Mouse (Mus musculus) midbrain, embryonic 12.5 days (tissue): Measurements from ENCODE around the gene Olr1. TPM values are rescaled to one million over a fixed set of nuclear protein-coding genes. Genes with fewer than 3 reads are reported as not detected.
A peak's percentile ranks its signal among the peaks of the same experiment; 100 is the strongest.

Experiments
- ATAC-seq: fragments of 200-750 bp; cut with Nextera tagmentation; 2 replicates; pipeline ENCODE4 v1.8.0; 2017; ENCODE audit warnings: low read depth, moderate TSS enrichment, moderate library complexity; ENCODE audit not compliant: low FRiP score
- H3K27ac ChIP-seq: fragments of 300-500 bp; sonication (generic); replicated peaks from 2 replicates; pipeline ENCODE4 v1.5.1; 2016; ENCODE audit warnings: mild to moderate bottlenecking
- H3K27me3 ChIP-seq: fragments of 300-500 bp; sonication (generic); 2 replicates; pipeline ENCODE4 v1.6.1; 2016; ENCODE audit warnings: mild to moderate bottlenecking
- H3K36me3 ChIP-seq: fragments of 300-500 bp; sonication (generic); 2 replicates; pipeline ENCODE4 v1.6.1; 2016
- H3K4me1 ChIP-seq: fragments of 300-500 bp; sonication (generic); 2 replicates; pipeline ENCODE4 v1.6.1; 2016
- H3K4me2 ChIP-seq: fragments of 300-500 bp; sonication (generic); replicated peaks from 2 replicates; pipeline ENCODE4 v1.6.1; 2016; ENCODE audit warnings: mild to moderate bottlenecking, moderate library complexity
- H3K4me3 ChIP-seq: fragments of 300-500 bp; sonication (generic); 2 replicates; pipeline ENCODE4 v1.5.1; 2016; ENCODE audit warnings: mild to moderate bottlenecking
- H3K9ac ChIP-seq: fragments of 300-500 bp; sonication (generic); replicated peaks from 2 replicates; pipeline ENCODE4 v1.6.1; 2016; ENCODE audit warnings: mild to moderate bottlenecking, moderate library complexity
- H3K9me3 ChIP-seq: fragments of 300-500 bp; sonication (generic); 2 replicates; pipeline ENCODE4 v1.6.1; 2016; ENCODE audit warnings: mild to moderate bottlenecking
- WGBS: fragments of 180-500 bp; shearing (Covaris S2); methylation state at CpG from one replicate; pipeline ENCODE4 v1.1.7; 2016; 5-methylcytosine and 5-hydroxymethylcytosine counted together
- polyA plus RNA-seq: library from polyadenylated mRNA; unstranded; fragments of >200 nt; fragmentation: Nextera tagmentation; extraction: Ambion mirVana; gene quantifications from 2 replicates; pipeline ENCODE4 v1.2.1, GENCODE M21; 2016

Olr1 gene
- polyA plus RNA-seq = 0.06 and 0.07 TPM in 2 replicates

DNA sequence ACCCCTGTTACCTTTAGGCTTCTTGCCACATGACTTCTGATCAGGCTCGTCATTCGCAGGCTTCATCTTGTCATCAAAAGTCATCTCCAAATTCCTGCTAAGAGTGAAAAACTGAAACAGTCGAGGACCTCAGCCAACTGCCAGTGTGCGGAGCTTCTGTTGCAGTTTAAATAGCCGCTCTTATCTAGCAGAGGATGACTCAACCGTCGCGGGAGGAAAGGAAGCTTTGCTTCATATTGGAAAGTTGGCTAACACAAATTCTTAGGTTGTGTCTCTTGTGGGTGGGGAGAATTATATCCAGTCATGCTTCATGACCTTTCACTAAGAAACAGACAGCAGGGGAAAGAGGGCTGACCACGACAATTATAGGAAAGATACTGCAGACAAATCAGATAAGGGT lies at the start of gene Olr1:
Gene Olr1, minus strand, starts transcription at position 142 of the 400 bp plus-strand sequence.
- WGBS = 88% methylated on average over 9 of the region's 9 CpGs
- H3K9me3 ChIP-seq = 0 out of 2 replicates have a peak, but pooled peaks cover 6% of the 10 kb centered on the region
- H3K4me1 ChIP-seq = no peaks in the 10 kb centered on the region
- no peaks in the 10 kb centered on the region for H3K36me3 ChIP-seq
- no peak within 1 kb of the TSS for H3K27ac ChIP-seq
- H3K4me2 ChIP-seq = no peak within 1 kb of the TSS
- no peak for ATAC-seq
- H3K9ac ChIP-seq = no peak within 1 kb of the TSS
- H3K27me3 ChIP-seq = no peaks in the 10 kb centered on the region
- H3K4me3 ChIP-seq = no peak within 1 kb of the TSS

DNA sequence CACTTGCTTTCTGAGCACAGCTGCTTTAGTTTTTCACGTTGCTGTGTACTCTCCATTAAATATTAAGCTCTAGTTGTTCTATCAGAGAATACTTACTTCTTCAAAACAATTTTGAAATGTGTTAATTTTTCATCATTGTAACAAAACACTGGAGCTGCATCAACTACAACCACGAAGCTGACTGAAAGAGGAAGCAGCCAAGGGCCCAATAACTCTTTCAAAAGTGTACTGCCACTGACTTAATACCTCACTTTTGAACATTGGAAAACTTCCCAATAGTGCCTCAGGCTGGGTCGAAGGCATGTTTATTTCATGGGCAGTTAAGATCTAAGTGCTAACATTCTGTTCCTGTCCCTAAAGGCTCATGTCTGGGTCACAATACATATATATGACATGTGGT lies 41.0 kb upstream of the Olr1 start:
- Histone ChIP-seq H3K27me3 (no peaks in the 10 kb centered on the region), H3K4me1 (no peaks in the 10 kb centered on the region), H3K4me2 (no peak overlapping the region), H3K9ac (no peak overlapping the region), H3K9me3 (no peaks in the 10 kb centered on the region), H3K4me3 (no peak overlapping the region), H3K27ac (no peak overlapping the region), H3K36me3 (no peaks in the 10 kb centered on the region)
- 77% methylated on average over 3 of the region's 3 CpGs for WGBS
- no peak for ATAC-seq

DNA sequence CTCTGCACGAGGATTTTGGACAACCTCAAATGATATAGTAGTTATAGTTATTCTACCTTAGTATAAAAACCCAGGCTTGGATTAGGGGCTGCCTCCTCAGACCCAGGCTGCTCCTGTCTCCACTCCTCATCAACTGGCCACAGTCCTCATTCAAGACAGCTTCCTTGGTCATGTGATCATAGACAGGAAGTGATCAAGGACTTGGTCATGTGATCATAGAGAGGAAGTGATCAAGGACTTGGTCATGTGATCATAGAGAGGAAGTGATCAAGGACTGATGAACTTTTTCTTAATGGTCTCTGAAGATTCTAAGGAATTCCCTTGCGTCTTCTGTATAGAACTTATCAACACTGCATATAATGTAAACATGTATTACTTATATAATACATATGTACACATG lies 40.3 kb upstream of the Olr1 start:
- 87% methylated on average over 2 of the region's 2 CpGs for WGBS
- ATAC-seq = no peak

DNA sequence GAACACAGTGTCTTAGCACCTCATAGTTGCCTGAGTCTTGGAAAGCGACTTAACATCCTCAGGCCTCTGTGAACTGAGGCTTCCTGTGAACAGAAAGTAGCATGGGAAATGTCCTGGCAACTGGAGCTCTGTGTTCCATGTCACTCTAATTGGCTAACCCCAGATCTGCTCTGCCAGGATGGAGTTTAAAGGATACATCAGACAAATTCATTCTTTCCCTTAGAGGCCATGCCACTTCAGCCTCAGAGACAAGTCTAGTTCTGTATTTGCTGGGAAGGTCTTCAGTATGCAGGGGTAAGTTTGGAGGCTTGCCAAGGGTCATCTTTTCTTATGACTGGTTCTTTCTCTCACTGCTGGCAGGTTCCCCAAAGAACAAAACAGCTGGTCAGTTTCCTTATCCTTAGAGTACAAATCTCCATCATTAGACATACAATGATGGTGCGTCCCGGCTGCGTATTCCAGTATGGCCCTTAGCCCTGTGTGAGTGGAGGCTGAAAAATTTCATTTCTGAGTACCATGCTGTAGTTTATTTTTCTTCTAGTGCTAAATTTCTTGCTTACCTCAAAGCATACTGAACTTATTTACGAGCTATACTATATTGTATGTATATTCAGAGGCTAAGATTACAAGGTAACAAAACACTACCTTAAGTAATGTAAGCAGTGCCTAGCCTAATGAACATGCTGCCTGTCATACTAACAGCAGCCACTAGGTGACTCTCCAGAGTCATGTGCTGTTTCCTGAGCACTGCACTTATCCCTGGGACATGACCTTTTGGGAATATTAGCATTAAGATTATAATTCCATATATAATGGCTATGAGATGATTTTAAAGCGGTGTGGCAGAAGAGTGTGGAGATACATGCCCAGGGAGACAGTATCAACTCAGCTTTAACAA lies 37.0 kb upstream of the Olr1 start:
- Histone ChIP-seq H3K27me3 (no peaks in the 10 kb centered on the region), H3K9ac (no peak overlapping the region), H3K4me3 (no peak overlapping the region), H3K36me3 (peaks cover 32% of the 10 kb centered on the region), H3K9me3 (no peaks in the 10 kb centered on the region), H3K4me2 (no peak overlapping the region), H3K27ac (no peak overlapping the region), H3K4me1 (no peaks in the 10 kb centered on the region; the same call in 1 of the 2 replicates)
- ATAC-seq = peak; percentile 85
- 68% methylated on average over 6 of the region's 6 CpGs for WGBS

More for the DNA sequence above, 40.3 kb upstream of the Olr1 start:
- Histone ChIP-seq H3K4me1 (no peaks in the 10 kb centered on the region), H3K4me3 (no peak overlapping the region), H3K9ac (no peak overlapping the region), H3K36me3 (no peaks in the 10 kb centered on the region), H3K4me2 (no peak overlapping the region), H3K27me3 (no peaks in the 10 kb centered on the region), H3K27ac (no peak overlapping the region), H3K9me3 (no peaks in the 10 kb centered on the region)

DNA sequence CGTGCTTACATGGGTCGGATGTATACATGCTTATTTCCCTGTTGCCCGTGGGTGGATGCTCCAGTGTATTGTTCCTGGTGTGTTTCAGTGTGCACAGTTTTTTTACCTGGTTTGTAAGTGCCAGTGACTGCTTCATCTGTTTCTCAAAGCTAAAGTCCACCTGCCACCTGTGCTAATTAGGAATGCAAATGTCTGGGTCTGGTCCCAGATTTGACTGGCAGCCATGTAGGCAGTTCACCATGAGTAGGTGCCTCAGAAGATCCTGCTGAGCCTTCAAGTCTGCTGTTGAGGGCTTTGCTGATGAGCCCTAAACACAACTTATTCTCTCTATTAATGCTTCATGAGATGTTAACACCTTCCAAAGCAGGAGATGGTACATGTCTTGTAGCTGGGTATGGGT lies 35.6 kb upstream of the Olr1 start:
- no peak overlapping the region for H3K9ac ChIP-seq
- no peak overlapping the region for H3K4me2 ChIP-seq
- H3K9me3 ChIP-seq = no peaks in the 10 kb centered on the region
- H3K36me3 ChIP-seq = peaks cover 46% of the 10 kb centered on the region
- H3K4me1 ChIP-seq = no peaks in the 10 kb centered on the region; the same call in 1 of the 2 replicates
- no peak overlapping the region for H3K27ac ChIP-seq
- H3K4me3 ChIP-seq = no peak overlapping the region
- no peak for ATAC-seq
- WGBS = 91% methylated on average over 3 of the region's 3 CpGs
- no peaks in the 10 kb centered on the region for H3K27me3 ChIP-seq

DNA sequence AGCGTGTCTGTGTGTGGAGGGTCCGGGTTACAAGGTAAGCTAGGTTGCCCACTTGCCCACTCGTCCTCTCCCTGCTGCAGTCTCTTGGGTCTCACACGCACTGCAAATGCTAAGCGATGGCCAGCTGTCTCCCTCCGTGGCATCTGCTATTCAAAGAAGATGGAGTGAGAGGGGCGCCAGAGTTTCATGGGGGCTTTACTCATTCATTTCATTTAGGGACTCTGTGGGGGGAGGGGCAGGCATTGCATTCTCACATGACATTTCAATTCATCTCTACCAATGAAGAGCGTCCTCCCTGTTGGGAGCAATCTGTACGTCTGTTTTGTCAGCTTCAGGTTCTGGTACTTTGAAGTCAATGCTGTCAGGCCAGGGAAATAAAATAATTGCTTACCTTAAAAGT lies 35.0 kb upstream of the Olr1 start:
- no peak for ATAC-seq
- 57% methylated on average over 9 of the region's 9 CpGs for WGBS
- no peak overlapping the region for H3K4me2 ChIP-seq
- H3K27me3 ChIP-seq = no peaks in the 10 kb centered on the region
- H3K27ac ChIP-seq = no peak overlapping the region
- no peaks in the 10 kb centered on the region; the same call in 1 of the 2 replicates for H3K4me1 ChIP-seq
- no peaks in the 10 kb centered on the region for H3K9me3 ChIP-seq
- no peak overlapping the region for H3K4me3 ChIP-seq
- peaks cover 48% of the 10 kb centered on the region for H3K36me3 ChIP-seq
- H3K9ac ChIP-seq = no peak overlapping the region

DNA sequence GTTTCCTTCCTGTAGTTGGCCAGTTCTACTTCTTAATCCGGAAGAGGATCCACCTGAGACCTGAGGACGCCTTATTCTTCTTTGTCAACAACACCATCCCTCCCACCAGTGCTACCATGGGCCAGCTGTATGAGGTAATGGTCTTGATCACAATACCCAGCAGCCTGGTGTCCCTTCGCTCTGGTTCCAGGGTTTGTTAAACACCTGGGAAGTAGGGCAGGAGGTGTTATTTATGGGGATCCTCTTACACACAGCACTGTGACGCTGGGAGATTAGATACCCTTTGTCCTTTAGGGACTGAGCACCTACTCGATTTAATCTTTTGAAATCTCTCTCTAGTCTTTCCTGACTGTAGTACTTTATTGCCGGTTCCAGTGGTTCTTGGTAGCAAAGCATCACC lies 31.6 kb upstream of the Olr1 start:
- H3K27ac ChIP-seq = no peak overlapping the region
- no peak overlapping the region for H3K4me3 ChIP-seq
- ATAC-seq = no peak
- H3K9ac ChIP-seq = no peak overlapping the region
- no peak overlapping the region for H3K4me2 ChIP-seq
- no peaks in the 10 kb centered on the region for H3K9me3 ChIP-seq
- 92% methylated on average over 6 of the region's 6 CpGs for WGBS
- H3K27me3 ChIP-seq = no peaks in the 10 kb centered on the region
- H3K4me1 ChIP-seq = peaks cover 14% of the 10 kb centered on the region
- peaks cover 48% of the 10 kb centered on the region for H3K36me3 ChIP-seq

DNA sequence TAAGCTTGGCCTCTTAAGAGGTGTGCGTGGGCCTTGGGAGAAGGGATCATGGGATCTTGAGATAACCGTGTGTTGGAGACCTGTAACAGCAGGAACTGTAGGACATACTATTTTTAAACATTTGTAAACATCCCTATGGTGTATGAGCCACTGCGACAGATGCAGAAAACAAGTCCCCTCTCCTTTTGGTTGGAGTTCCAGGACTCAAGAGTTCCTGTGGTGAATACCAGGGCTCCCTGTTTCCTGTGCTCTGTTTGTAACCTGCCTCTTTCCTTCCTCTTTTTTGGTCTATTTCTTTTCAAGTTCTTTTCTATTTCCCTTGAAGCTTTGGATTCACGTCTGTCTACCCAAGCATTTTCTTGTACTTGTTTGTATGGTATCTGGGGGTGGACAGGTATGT lies 28.8 kb upstream of the Olr1 start:
- no peak overlapping the region for H3K27ac ChIP-seq
- H3K9ac ChIP-seq = no peak overlapping the region
- H3K4me3 ChIP-seq = peak overlapping the region; percentile 72; the same call in 1 of the 2 replicates
- H3K27me3 ChIP-seq = no peaks in the 10 kb centered on the region
- peak overlapping the region; percentile 71 for H3K4me2 ChIP-seq
- ATAC-seq = no peak
- peaks cover 17% of the 10 kb centered on the region for H3K4me1 ChIP-seq
- H3K9me3 ChIP-seq = no peaks in the 10 kb centered on the region
- 82% methylated on average over 4 of the region's 4 CpGs for WGBS
- H3K36me3 ChIP-seq = peaks cover 34% of the 10 kb centered on the region

DNA sequence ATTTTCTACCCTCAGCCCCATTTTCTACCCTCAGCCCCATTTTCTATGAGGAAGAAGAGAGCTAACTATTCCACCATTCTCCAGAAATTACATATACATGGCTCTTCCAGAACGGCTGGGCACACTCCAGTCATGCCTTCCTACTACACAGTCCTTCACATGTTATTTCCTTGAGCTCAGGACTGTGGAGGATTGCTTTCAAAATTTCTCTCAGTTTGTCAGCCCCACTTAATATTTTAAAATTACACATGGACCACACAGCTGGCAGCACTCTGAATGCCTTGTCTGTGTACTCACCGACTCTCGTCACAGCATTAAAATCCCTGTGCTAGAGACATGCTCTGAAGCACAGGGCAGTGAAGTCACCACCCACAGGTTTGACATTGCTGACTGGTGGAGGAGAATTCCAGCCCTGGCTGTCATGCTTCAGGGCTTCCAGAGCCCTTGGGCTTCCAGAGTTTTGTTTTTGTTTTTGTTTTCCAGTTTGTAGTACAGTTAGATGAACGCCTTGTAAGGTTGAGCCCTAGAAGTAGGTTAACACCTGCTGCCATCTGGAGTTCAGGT lies 27.7 kb upstream of the Olr1 start:
- H3K9me3 ChIP-seq = no peaks in the 10 kb centered on the region
- H3K9ac ChIP-seq = peak overlapping the region; percentile 80
- peak overlapping the region; percentile 71 for H3K4me2 ChIP-seq
- ATAC-seq = peak; percentile 7; the same call in 1 of the 2 replicates
- peaks cover 24% of the 10 kb centered on the region for H3K36me3 ChIP-seq
- H3K4me3 ChIP-seq = peak overlapping the region; percentile 72
- H3K27ac ChIP-seq = no peak overlapping the region
- H3K4me1 ChIP-seq = peaks cover 17% of the 10 kb centered on the region
- WGBS = 59% methylated on average over 4 of the region's 4 CpGs
- H3K27me3 ChIP-seq = no peaks in the 10 kb centered on the region

DNA sequence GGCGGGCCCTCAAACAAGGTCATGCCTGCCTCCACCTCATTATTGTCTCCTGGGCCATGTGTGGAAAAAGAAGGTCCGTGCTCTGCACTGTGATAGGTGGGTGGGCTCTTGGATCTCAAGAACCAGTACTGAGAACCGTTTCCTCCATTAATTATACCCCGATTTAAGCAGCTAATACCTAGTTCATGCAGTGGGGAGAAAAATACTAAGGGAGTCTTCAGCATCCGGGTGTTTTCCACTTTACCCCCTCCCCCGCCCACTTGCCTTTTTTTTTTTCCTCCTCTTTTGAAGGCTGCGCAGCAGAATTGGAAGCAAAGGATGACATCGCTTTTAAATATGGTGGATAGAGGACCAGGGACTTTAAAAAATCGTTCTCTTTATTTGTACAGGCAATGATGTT lies 27.1 kb upstream of the Olr1 start:
- peak overlapping the region; percentile 71 for H3K4me2 ChIP-seq
- H3K4me3 ChIP-seq = peak overlapping the region; percentile 72
- 16% methylated on average over 9 of the region's 9 CpGs for WGBS
- peak overlapping the region; percentile 80 for H3K9ac ChIP-seq
- peaks cover 17% of the 10 kb centered on the region for H3K36me3 ChIP-seq
- peaks cover 17% of the 10 kb centered on the region for H3K4me1 ChIP-seq
- peak overlapping the region; percentile 78; the same call in 1 of the 2 replicates for H3K27ac ChIP-seq
- no peaks in the 10 kb centered on the region for H3K9me3 ChIP-seq
- peak; percentile 64 for ATAC-seq
- H3K27me3 ChIP-seq = no peaks in the 10 kb centered on the region

DNA sequence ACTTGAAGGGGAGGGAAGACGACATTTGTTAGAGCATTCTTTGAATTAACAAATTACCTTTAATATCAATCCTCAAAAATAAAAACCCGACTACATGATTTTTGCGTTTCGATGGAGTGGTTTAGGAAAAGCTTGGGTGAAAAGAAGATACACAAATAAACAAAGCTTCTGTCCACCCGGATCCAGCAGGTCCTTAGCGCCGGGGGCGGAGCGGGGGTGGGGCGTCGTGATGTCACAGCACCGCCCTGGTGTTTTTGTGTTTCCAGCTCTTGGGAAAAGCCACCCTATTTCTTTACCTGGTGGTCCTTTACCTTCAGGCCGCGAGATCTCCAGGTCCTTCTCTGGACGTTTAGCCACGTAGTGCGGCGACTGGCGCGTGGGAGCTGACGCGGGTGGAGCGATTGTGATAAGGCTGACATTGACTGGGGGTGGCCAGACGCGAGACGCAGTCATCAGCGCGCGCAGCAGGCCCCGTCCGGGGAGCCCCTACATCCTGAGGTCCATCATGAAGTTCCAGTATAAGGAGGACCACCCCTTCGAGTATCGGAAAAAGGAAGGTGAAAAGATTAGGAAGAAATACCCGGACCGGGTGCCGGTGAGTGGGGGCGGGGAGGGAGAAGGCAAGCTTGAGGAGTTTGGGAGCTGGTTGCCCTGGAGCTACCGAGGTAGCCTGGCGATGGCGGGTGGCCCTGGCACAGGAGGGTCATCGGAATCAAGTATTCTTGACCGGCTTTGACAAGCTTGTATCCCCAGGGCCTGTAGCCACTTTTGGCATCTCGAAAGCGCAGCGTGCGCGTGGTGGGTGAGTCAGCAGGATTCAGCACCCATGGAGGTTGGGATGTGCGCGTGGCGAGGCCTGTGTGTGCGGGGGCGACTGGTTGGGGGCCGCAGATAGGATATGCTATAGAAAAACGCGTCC lies 26.2 kb upstream of the Olr1 start, which contains the start of gene Gabarapl1:
Gene Gabarapl1, plus strand, starts transcription at position 219 of the 919 bp plus-strand sequence.
- Histone ChIP-seq H3K27ac (peak within 1 kb of the TSS; percentile 78), H3K9me3 (no peaks in the 10 kb centered on the region), H3K4me1 (peaks cover 17% of the 10 kb centered on the region), H3K9ac (peak within 1 kb of the TSS; percentile 80), H3K36me3 (peaks cover 9% of the 10 kb centered on the region), H3K4me3 (peak within 1 kb of the TSS; percentile 72), H3K27me3 (no peaks in the 10 kb centered on the region), H3K4me2 (peak within 1 kb of the TSS; percentile 71)
- under 1% methylated on average over 55 of the region's 55 CpGs for WGBS
- peak; percentile 89 for ATAC-seq
